Mouse (Mus musculus) intestine, embryonic 14.5 days (tissue): Measurements from ENCODE around the gene Hmgn1. TPM values are rescaled to one million over a fixed set of nuclear protein-coding genes. Genes with fewer than 3 reads are reported as not detected.

Experiments used
- ATAC-seq: fragments of 200-750 bp; cut with Nextera tagmentation; replicated peaks from 2 replicates; pipeline ENCODE4 v1.8.0; 2017; ENCODE audit warnings: low read depth, moderate number of reproducible peaks, moderate TSS enrichment, moderate library complexity; ENCODE audit not compliant: low FRiP score, low TSS enrichment
- DNase-seq: peaks from one replicate; pipeline ENCODE4 v3.0.0-alpha.2; 2018; ENCODE audit warnings: low spot score
- H3K27ac ChIP-seq: fragments of 300-500 bp; sonication (generic); 2 replicates; pipeline ENCODE4 v1.5.1; 2014; ENCODE audit warnings: low read depth, mild to moderate bottlenecking, control low read depth
- H3K27me3 ChIP-seq: fragments of 300-500 bp; sonication (generic); replicated peaks from 2 replicates; pipeline ENCODE4 v1.6.1; 2014; ENCODE audit warnings: low read length, control low read depth; ENCODE audit not compliant: control insufficient read depth, insufficient read depth
- H3K36me3 ChIP-seq: fragments of 300-500 bp; sonication (generic); 2 replicates; pipeline ENCODE4 v1.6.1; 2014; ENCODE audit warnings: low read length, control low read depth; ENCODE audit not compliant: control insufficient read depth, insufficient read depth
- H3K4me1 ChIP-seq: fragments of 300-500 bp; sonication (generic); replicated peaks from 2 replicates; pipeline ENCODE4 v1.6.1; 2014; ENCODE audit warnings: low read length, control low read depth, mixed read lengths; ENCODE audit not compliant: control insufficient read depth, insufficient read depth
- H3K4me2 ChIP-seq: fragments of 300-500 bp; sonication (generic); 2 replicates; pipeline ENCODE4 v1.6.1; 2014; ENCODE audit warnings: low read length
- H3K4me3 ChIP-seq: fragments of 300-500 bp; sonication (generic); 2 replicates; pipeline ENCODE4 v1.5.1; 2014; ENCODE audit warnings: low read depth, low read length, control low read depth, mixed read lengths
- H3K9ac ChIP-seq: fragments of 300-500 bp; sonication (generic); 2 replicates; pipeline ENCODE4 v1.6.1; 2014; ENCODE audit warnings: mild to moderate bottlenecking, low read length
- H3K9me3 ChIP-seq: fragments of 300-500 bp; sonication (generic); 2 replicates; pipeline ENCODE4 v1.6.1; 2016; ENCODE audit warnings: low read length, control low read depth; ENCODE audit not compliant: control insufficient read depth
- WGBS: fragments of 180-500 bp; shearing (Covaris S2); extraction: QIAGEN DNeasy Blood & Tissue Kit; methylation state at CpG from one replicate; pipeline ENCODE4 v1.1.7; 2014; 5-methylcytosine and 5-hydroxymethylcytosine counted together
- polyA plus RNA-seq: library from polyadenylated mRNA; unstranded; fragments of >200 nt; fragmentation: Nextera tagmentation; extraction: Ambion mirVana; gene quantifications from 2 replicates; pipeline ENCODE4 v1.2.1, GENCODE M21; 2014

Gene Hmgn1
- polyA plus RNA-seq, 1 experiment from 2014 or later = 632 TPM

- peaks cover 15% of the 10 kb centered on the region for H3K4me1 ChIP-seq
- 88% methylated on average over 7 of the region's 7 CpGs for WGBS
- ATAC-seq (no peak), DNase-seq (no peak)
- no peaks in the 10 kb centered on the region for H3K9me3 ChIP-seq
- peak overlapping the region; percentile 99; the same call in 1 of the 2 replicates for H3K4me3 ChIP-seq
- no peak overlapping the region for H3K27ac ChIP-seq
- no peak overlapping the region for H3K9ac ChIP-seq
- peak overlapping the region; percentile 61 for H3K4me2 ChIP-seq
- H3K27me3 ChIP-seq = no peaks in the 10 kb centered on the region
- peaks cover 36% of the 10 kb centered on the region for H3K36me3 ChIP-seq
These were observed 47.0 kb downstream of the Hmgn1 start for GRCm38 (mm10) chr16:96080524-96080923.

Other genes with a start within 250 kb of the Hmgn1 start
- 86.1 and 94.8 TPM in 2 replicates for gene Psmg1, start 136.8 kb downstream of the Hmgn1 start, polyA plus RNA-seq
- gene Brwd1, start 45.2 kb downstream of the Hmgn1 start, polyA plus RNA-seq = 99.6 and 105 TPM in 2 replicates
- gene Wrb, start 17.7 kb upstream of the Hmgn1 start, polyA plus RNA-seq = 80.0 and 89.2 TPM in 2 replicates
- gene Lca5l, start 64.5 kb upstream of the Hmgn1 start, polyA plus RNA-seq = 1.1 and 1.2 TPM in 2 replicates
- gene Sh3bgr, start 72.7 kb upstream of the Hmgn1 start, polyA plus RNA-seq = 29.7 and 30.9 TPM in 2 replicates
- gene B3galt5, start 108.1 kb upstream of the Hmgn1 start, polyA plus RNA-seq = 1.4 and 1.7 TPM in 2 replicates